Mouse (Mus musculus): ENCODE results near the gene C1qtnf9. TPM values are rescaled to one million over a fixed set of nuclear protein-coding genes. Genes with fewer than 3 reads are reported as not detected.

C1qtnf9 gene
- polyA plus RNA-seq, 1 experiment: not detected

- peak overlapping the region; percentile 98 for H3K27ac ChIP-seq (ENCODE audit: insufficient read depth, low read depth, low read length)
- peak overlapping the region; percentile 9 for H3K4me3 ChIP-seq (ENCODE audit: insufficient read depth, low read length)
- no peak for TF ChIP-seq POLR2A (IDR thresholded peaks at IDR 0.05; ENCODE audit: borderline replicate concordance, low read depth, low read length)
- peaks cover 63% of the 10 kb centered on the region for H3K4me1 ChIP-seq (ENCODE audit: control insufficient read depth, insufficient read depth, low read length)
Measured at GRCm38 (mm10) chr14:60736591-60737192, 31.2 kb upstream of the C1qtnf9 start.

- Histone ChIP-seq H3K4me1 (ENCODE audit: control insufficient read depth, insufficient read depth, low read length) (peaks cover 62% of the 10 kb centered on the region), H3K27ac (ENCODE audit: insufficient read depth, low read depth, low read length) (peak overlapping the region; percentile 98), H3K4me3 (ENCODE audit: insufficient read depth, low read length) (peak overlapping the region; percentile 22)
- no peak for TF ChIP-seq CTCF (IDR thresholded peaks at IDR 0.05; ENCODE audit: low read depth, low read length)
Measured at GRCm38 (mm10) chr14:60737202-60737611, 30.7 kb upstream of the C1qtnf9 start.

GRCm38 (mm10) chr14:60738434-60738938, 29.4 kb upstream of the C1qtnf9 start:
- H3K4me3 ChIP-seq (ENCODE audit: insufficient read depth, low read length): peak overlapping the region; percentile 45
- TF ChIP-seq POLR2A (IDR thresholded peaks at IDR 0.05; ENCODE audit: borderline replicate concordance, low read depth, low read length) (no peak), CTCF (IDR thresholded peaks at IDR 0.05; ENCODE audit: low read depth, low read length) (no peak)

GRCm38 (mm10) chr14:60739155-60739554, 28.8 kb upstream of the C1qtnf9 start:
- no peak overlapping the region for H3K4me3 ChIP-seq (ENCODE audit: insufficient read depth, low read length)
- H3K4me1 ChIP-seq (ENCODE audit: control insufficient read depth, insufficient read depth, low read length): peaks cover 65% of the 10 kb centered on the region
- TF ChIP-seq POLR2A (IDR thresholded peaks at IDR 0.05; ENCODE audit: borderline replicate concordance, low read depth, low read length) (no peak), CTCF (IDR thresholded peaks at IDR 0.05; ENCODE audit: low read depth, low read length) (no peak)
- peak overlapping the region; percentile 98 for H3K27ac ChIP-seq (ENCODE audit: insufficient read depth, low read depth, low read length)

More at GRCm38 (mm10) chr14:60738434-60738938, 29.4 kb upstream of the C1qtnf9 start:
- Histone ChIP-seq H3K27ac (ENCODE audit: insufficient read depth, low read depth, low read length) (peak overlapping the region; percentile 98), H3K4me1 (ENCODE audit: control insufficient read depth, insufficient read depth, low read length) (peaks cover 69% of the 10 kb centered on the region)

- Histone ChIP-seq H3K4me1 (ENCODE audit: control insufficient read depth, insufficient read depth, low read length) (peaks cover 68% of the 10 kb centered on the region), H3K4me3 (ENCODE audit: insufficient read depth, low read length) (no peak overlapping the region), H3K27ac (ENCODE audit: insufficient read depth, low read depth, low read length) (peak overlapping the region; percentile 47)
- TF ChIP-seq POLR2A (IDR thresholded peaks at IDR 0.05; ENCODE audit: borderline replicate concordance, low read depth, low read length) (no peak), CTCF (IDR thresholded peaks at IDR 0.05; ENCODE audit: low read depth, low read length) (no peak)
Measured at GRCm38 (mm10) chr14:60739616-60740015, 28.3 kb upstream of the C1qtnf9 start.

GRCm38 (mm10) chr14:60740507-60740906, 27.4 kb upstream of the C1qtnf9 start:
- H3K27ac ChIP-seq (ENCODE audit: insufficient read depth, low read depth, low read length): no peak overlapping the region

GRCm38 (mm10) chr14:60741033-60741432, 26.9 kb upstream of the C1qtnf9 start:
- no peak overlapping the region for H3K4me3 ChIP-seq (ENCODE audit: insufficient read depth, low read length)
- no peak for TF ChIP-seq POLR2A (IDR thresholded peaks at IDR 0.05; ENCODE audit: borderline replicate concordance, low read depth, low read length)
- TF ChIP-seq CTCF (IDR thresholded peaks at IDR 0.05; ENCODE audit: low read depth, low read length): no peak
- H3K4me1 ChIP-seq (ENCODE audit: control insufficient read depth, insufficient read depth, low read length): peaks cover 71% of the 10 kb centered on the region
- H3K27ac ChIP-seq (ENCODE audit: insufficient read depth, low read depth, low read length): no peak overlapping the region

More at GRCm38 (mm10) chr14:60740507-60740906, 27.4 kb upstream of the C1qtnf9 start:
- Histone ChIP-seq H3K4me3 (ENCODE audit: insufficient read depth, low read length) (no peak overlapping the region), H3K4me1 (ENCODE audit: control insufficient read depth, insufficient read depth, low read length) (peaks cover 69% of the 10 kb centered on the region)
- no peak for TF ChIP-seq POLR2A (IDR thresholded peaks at IDR 0.05; ENCODE audit: borderline replicate concordance, low read depth, low read length)

- no peak for TF ChIP-seq POLR2A (IDR thresholded peaks at IDR 0.05; ENCODE audit: borderline replicate concordance, low read depth, low read length)
- TF ChIP-seq CTCF (IDR thresholded peaks at IDR 0.05; ENCODE audit: low read depth, low read length): no peak
- Histone ChIP-seq H3K4me3 (ENCODE audit: insufficient read depth, low read length) (no peak overlapping the region), H3K27ac (ENCODE audit: insufficient read depth, low read depth, low read length) (no peak overlapping the region), H3K4me1 (ENCODE audit: control insufficient read depth, insufficient read depth, low read length) (peaks cover 72% of the 10 kb centered on the region)
Measured at GRCm38 (mm10) chr14:60741490-60741981, 26.4 kb upstream of the C1qtnf9 start.

GRCm38 (mm10) chr14:60743681-60744080, 24.3 kb upstream of the C1qtnf9 start:
- no peak overlapping the region for H3K27ac ChIP-seq (ENCODE audit: insufficient read depth, low read depth, low read length)
- no peak overlapping the region for H3K4me3 ChIP-seq (ENCODE audit: insufficient read depth, low read length)
- TF ChIP-seq CTCF (IDR thresholded peaks at IDR 0.05; ENCODE audit: low read depth, low read length): no peak
- TF ChIP-seq POLR2A (IDR thresholded peaks at IDR 0.05; ENCODE audit: borderline replicate concordance, low read depth, low read length): no peak
- peaks cover 70% of the 10 kb centered on the region for H3K4me1 ChIP-seq (ENCODE audit: control insufficient read depth, insufficient read depth, low read length)

GRCm38 (mm10) chr14:60745201-60745600, 22.7 kb upstream of the C1qtnf9 start:
- Histone ChIP-seq H3K4me3 (ENCODE audit: insufficient read depth, low read length) (no peak overlapping the region), H3K4me1 (ENCODE audit: control insufficient read depth, insufficient read depth, low read length) (peaks cover 74% of the 10 kb centered on the region), H3K27ac (ENCODE audit: insufficient read depth, low read depth, low read length) (peak overlapping the region; percentile 75)
- TF ChIP-seq CTCF (IDR thresholded peaks at IDR 0.05; ENCODE audit: low read depth, low read length) (no peak), POLR2A (IDR thresholded peaks at IDR 0.05; ENCODE audit: borderline replicate concordance, low read depth, low read length) (no peak)

Measured in bone marrow macrophage, adult 2 months (primary cell).